25 mouse cellular contexts compared by ENCODE assay signal in genomic region chr17:92900056-92900455, GRCm38 (mm10).
A peak's percentile ranks its signal among the peaks of the same experiment; 100 is the strongest.
DNase-seq lines count a peak whose midpoint lies in the region; ATAC-seq lines count a peak whose summit lies in the region.
"Had no signal": no experiment of that assay in that cellular context is flagged by ENCODE, and none has a peak within 500 bp of the region (broad histone marks: within the 10 kb centered on the region; RNA-seq: fewer than 3 reads in every experiment).

No protein-coding gene starts in this region.

- ATAC-seq in forebrain, embryonic 14.5 days: no peak
- ATAC-seq in forebrain, embryonic 16.5 days: no peak
- ATAC-seq in kidney, embryonic 15.5 days (replicated peaks; ENCODE audit: low FRiP score): peak; percentile 85
- ATAC-seq: forebrain, embryonic 13.5 days; hindbrain, embryonic 16.5 days had no signal

- H3K4me2 ChIP-seq in forebrain, embryonic 14.5 days (ENCODE audit: low read length): no peak overlapping the region
- H3K4me2 ChIP-seq in forebrain, embryonic 16.5 days (ENCODE audit: low read length): no peak overlapping the region
- H3K4me2 ChIP-seq in kidney, embryonic 15.5 days: no peak overlapping the region
- H3K4me2 ChIP-seq: forebrain, embryonic 13.5 days; heart, embryonic 12.5 days; heart, embryonic 15.5 days; hindbrain, embryonic 13.5 days had no signal

- no peak overlapping the region for H3K27ac ChIP-seq in forebrain, embryonic 14.5 days (ENCODE audit: low read depth, low read length)
- no peak overlapping the region for H3K27ac ChIP-seq in forebrain, embryonic 16.5 days (ENCODE audit: low read length)
- H3K27ac ChIP-seq in kidney, embryonic 15.5 days: no peak overlapping the region
- H3K27ac ChIP-seq: forebrain, embryonic 10.5 days; forebrain, embryonic 13.5 days; heart, embryonic 15.5 days; hindbrain, embryonic 10.5 days; hindbrain, embryonic 13.5 days had no signal

- WGBS in forebrain, embryonic 14.5 days: 69% methylated on average over 1 of the region's 1 CpGs
- 54% methylated on average over 1 of the region's 1 CpGs for WGBS in forebrain, embryonic 16.5 days
- 69% methylated on average over 1 of the region's 1 CpGs for WGBS in kidney, embryonic 15.5 days

- H3K27me3 ChIP-seq in forebrain, embryonic 14.5 days (replicated peaks; ENCODE audit: control insufficient read depth, insufficient read depth, low read length): no peaks in the 10 kb centered on the region
- no peaks in the 10 kb centered on the region for H3K27me3 ChIP-seq in forebrain, embryonic 16.5 days (replicated peaks; ENCODE audit: control insufficient read depth, insufficient read depth, low read length)
- no peaks in the 10 kb centered on the region for H3K27me3 ChIP-seq in kidney, embryonic 15.5 days
- H3K27me3 ChIP-seq: CH12.LX; forebrain, embryonic 13.5 days; heart, embryonic 12.5 days; heart, embryonic 15.5 days; hindbrain, embryonic 13.5 days had no signal

- no peaks in the 10 kb centered on the region for H3K9me3 ChIP-seq in forebrain, embryonic 14.5 days (replicated peaks; ENCODE audit: control insufficient read depth, low read length)
- no peaks in the 10 kb centered on the region for H3K9me3 ChIP-seq in forebrain, embryonic 16.5 days (ENCODE audit: control insufficient read depth, low read length)
- no peaks in the 10 kb centered on the region for H3K9me3 ChIP-seq in kidney, embryonic 15.5 days (replicated peaks)
- H3K9me3 ChIP-seq: forebrain, embryonic 10.5 days; forebrain, embryonic 13.5 days; G1E; heart, embryonic 12.5 days; heart, embryonic 15.5 days; hindbrain, embryonic 10.5 days; hindbrain, embryonic 13.5 days had no signal

- H3K4me1 ChIP-seq in forebrain, embryonic 14.5 days (ENCODE audit: control insufficient read depth, insufficient read depth, low read length): no peaks in the 10 kb centered on the region
- H3K4me1 ChIP-seq in forebrain, embryonic 16.5 days (replicated peaks; ENCODE audit: control insufficient read depth, insufficient read depth, low read length): no peaks in the 10 kb centered on the region
- no peaks in the 10 kb centered on the region for H3K4me1 ChIP-seq in kidney, embryonic 15.5 days
- H3K4me1 ChIP-seq: forebrain, embryonic 10.5 days; forebrain, embryonic 13.5 days; heart, embryonic 12.5 days; heart, embryonic 15.5 days; hindbrain, embryonic 10.5 days; hindbrain, embryonic 13.5 days had no signal

- H3K9ac ChIP-seq in forebrain, embryonic 14.5 days (ENCODE audit: low read length): no peak overlapping the region
- H3K9ac ChIP-seq in forebrain, embryonic 16.5 days (replicated peaks; ENCODE audit: low read depth, low read length): no peak overlapping the region
- no peak overlapping the region for H3K9ac ChIP-seq in kidney, embryonic 15.5 days
- H3K9ac ChIP-seq: forebrain, embryonic 13.5 days; heart, embryonic 12.5 days; heart, embryonic 15.5 days; hindbrain, embryonic 13.5 days had no signal

- no peaks in the 10 kb centered on the region for H3K36me3 ChIP-seq in forebrain, embryonic 14.5 days (ENCODE audit: control insufficient read depth, insufficient read depth, low read length)
- no peaks in the 10 kb centered on the region for H3K36me3 ChIP-seq in forebrain, embryonic 16.5 days (ENCODE audit: control insufficient read depth, insufficient read depth)
- H3K36me3 ChIP-seq in kidney, embryonic 15.5 days: no peaks in the 10 kb centered on the region
- H3K36me3 ChIP-seq: forebrain, embryonic 10.5 days; G1E; heart, embryonic 12.5 days; heart, embryonic 15.5 days; hindbrain, embryonic 10.5 days; hindbrain, embryonic 13.5 days had no signal

- H3K4me3 ChIP-seq in forebrain, embryonic 14.5 days (ENCODE audit: low read depth, low read length): no peak overlapping the region
- H3K4me3 ChIP-seq in forebrain, embryonic 16.5 days (replicated peaks; ENCODE audit: low read length): no peak overlapping the region
- no peak overlapping the region for H3K4me3 ChIP-seq in kidney, embryonic 15.5 days (replicated peaks)
- H3K4me3 ChIP-seq: forebrain, embryonic 10.5 days; forebrain, embryonic 13.5 days; heart, embryonic 12.5 days; heart, embryonic 15.5 days; hindbrain, embryonic 10.5 days; hindbrain, embryonic 13.5 days had no signal

- DNase-seq in forebrain, embryonic 14.5 days (ENCODE audit: low spot score): peak; percentile 19
- no peak for DNase-seq in kidney, postnatal 4 days
- peak; percentile 2 for DNase-seq in A20 (ENCODE audit: low read depth, low spot score)
- DNase-seq in lung, postnatal 36 days: no peak
- DNase-seq: adrenal gland, adult 2 months; adrenal gland, postnatal 14 days; B cell, adult 2 months; cerebellum, adult 18-20 months; cerebellum, adult 9-10 months; cerebellum, postnatal 14 days; gastrocnemius, postnatal 25 days; heart, adult 18-20 months; heart, postnatal 10 days; heart, postnatal 36 days had no signal

Comparison
In these comparisons a context has a peak if more than half of its experiments do, and no peak if none do; other contexts are left out.
1. DNase-seq: peak in forebrain, embryonic 14.5 days (single experiment) and A20 (single experiment); none in kidney, postnatal 4 days (0 of 2) and lung, postnatal 36 days (single experiment).